Mouse (Mus musculus) liver, embryonic 14.5 days (tissue): ENCODE results near the gene St8sia4.

Experiments
- CTCF ChIP-seq: IDR thresholded peaks from 2 replicates; pipeline ENCODE4 v1.5.1; 2016; ENCODE audit warnings: antibody characterized with exemption, low read depth, control low read depth
- EP300 ChIP-seq: IDR thresholded peaks from 2 replicates; pipeline ENCODE4 v1.6.1; 2016; ENCODE audit warnings: antibody characterized with exemption, low read depth

DNA sequence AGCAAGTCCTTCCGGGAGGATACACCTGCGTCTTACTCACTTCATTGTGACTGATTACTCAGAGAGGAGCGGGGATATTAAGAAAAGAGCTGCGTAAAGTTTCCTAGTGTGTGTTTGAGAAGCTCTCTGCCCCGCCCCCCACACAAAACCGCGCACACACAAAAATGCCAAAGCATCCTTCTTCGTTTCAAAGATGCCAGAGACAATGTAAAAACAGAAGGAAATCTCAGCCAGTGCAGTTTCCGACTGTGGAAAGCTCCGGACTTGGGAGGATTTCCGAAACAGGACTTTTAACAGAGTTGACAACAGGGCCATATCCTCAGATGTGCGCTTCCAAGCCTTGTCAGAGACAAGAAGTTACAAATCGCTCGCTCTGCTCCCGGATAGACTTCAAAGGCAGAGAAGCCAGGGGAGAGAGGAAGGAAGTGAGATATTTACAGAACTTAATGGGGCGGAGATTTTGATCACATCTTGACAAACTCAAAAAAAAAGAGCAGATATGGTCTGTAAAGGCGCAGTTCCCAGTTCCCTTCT lies 1.4 kb downstream of the St8sia4 start:
- TF ChIP-seq EP300 (no peak), CTCF (no peak)
